Mouse (Mus musculus): ENCODE measurements around the gene Hnrnph3. TPM values are rescaled to one million over a fixed set of nuclear protein-coding genes. Genes with fewer than 3 reads are reported as not detected.
A peak's percentile ranks its signal among the peaks of the same experiment; 100 is the strongest.

The Hnrnph3 gene
- polyA plus RNA-seq, 1 experiment from 2014 or later, result 193 TPM

DNA sequence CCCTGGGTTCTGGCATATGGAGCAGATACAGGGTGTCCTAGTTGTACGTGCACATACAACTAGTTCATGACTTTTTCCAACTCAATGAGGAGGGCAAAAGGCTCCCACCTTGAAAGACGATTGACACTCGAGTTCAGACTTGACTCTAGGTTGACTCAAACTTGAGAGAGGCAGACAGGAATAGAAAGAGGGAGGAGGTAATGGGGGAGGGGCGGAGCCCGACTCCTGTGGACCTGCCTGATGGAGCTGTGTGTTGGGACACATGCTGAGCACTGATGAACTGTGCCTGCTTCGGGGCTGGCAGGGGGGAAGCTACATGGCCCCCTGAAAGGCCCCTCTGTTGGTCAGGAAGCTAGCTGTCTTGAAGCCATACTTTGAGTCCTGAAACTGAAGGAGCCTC lies 29.0 kb upstream of the Hnrnph3 start:
- Histone ChIP-seq H3K4me1 (replicated peaks) (no peaks in the 10 kb centered on the region), H3K36me3 (no peaks in the 10 kb centered on the region), H3K27me3 (no peaks in the 10 kb centered on the region), H3K4me2 (no peak overlapping the region), H3K9ac (no peak overlapping the region), H3K9me3 (no peaks in the 10 kb centered on the region), H3K27ac (no peak overlapping the region), H3K4me3 (no peak overlapping the region)
- no peak for ATAC-seq (ENCODE audit: low FRiP score)
- 65% methylated on average over 6 of the region's 6 CpGs for WGBS

DNA sequence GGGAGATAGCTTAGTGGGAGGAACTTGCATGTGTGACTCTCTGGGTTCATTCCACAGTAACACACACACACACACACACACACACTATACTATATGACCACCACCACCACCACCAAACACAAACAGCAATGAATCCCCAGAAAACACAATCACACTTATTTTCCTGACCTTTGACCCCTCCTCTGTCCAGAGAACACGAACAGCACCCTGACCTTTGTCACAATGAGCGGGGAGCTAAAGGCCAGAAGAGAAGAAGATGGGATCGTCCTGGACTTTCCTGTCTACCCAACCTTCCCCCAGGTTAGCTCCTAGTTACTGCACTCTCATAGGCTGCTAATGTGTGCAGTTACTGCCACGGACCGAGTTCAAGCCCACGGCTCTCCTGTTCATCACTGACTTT lies 28.0 kb upstream of the Hnrnph3 start:
- Histone ChIP-seq H3K4me3 (no peak overlapping the region), H3K9ac (no peak overlapping the region), H3K4me2 (no peak overlapping the region), H3K36me3 (no peaks in the 10 kb centered on the region), H3K27me3 (no peaks in the 10 kb centered on the region), H3K27ac (no peak overlapping the region), H3K4me1 (replicated peaks) (no peaks in the 10 kb centered on the region), H3K9me3 (no peaks in the 10 kb centered on the region)
- WGBS, result 82% methylated on average over 6 of the region's 6 CpGs
- ATAC-seq (ENCODE audit: low FRiP score), result no peak

DNA sequence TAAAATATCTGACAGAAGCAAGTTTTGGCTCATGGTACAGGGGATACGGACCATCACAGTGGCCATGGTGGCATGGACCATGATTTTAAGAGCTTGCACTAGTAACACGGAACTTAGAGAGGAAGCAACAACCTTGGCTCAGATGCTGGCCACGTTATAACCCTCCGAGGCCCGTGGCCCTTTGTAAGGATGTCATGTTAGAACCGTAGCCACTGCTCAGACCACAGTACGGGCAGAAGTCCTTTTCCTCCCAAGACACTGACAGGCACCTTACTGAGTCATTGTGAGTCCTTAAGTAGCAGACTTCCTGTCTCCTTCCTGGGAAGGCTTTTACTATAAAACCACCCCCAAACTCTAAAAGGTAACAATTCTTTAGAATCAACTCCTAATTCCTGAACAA lies 27.2 kb upstream of the Hnrnph3 start:
- no peak overlapping the region for H3K9ac ChIP-seq
- H3K9me3 ChIP-seq, result no peaks in the 10 kb centered on the region
- H3K27ac ChIP-seq, result no peak overlapping the region
- H3K4me1 ChIP-seq (replicated peaks), result no peaks in the 10 kb centered on the region
- ATAC-seq (ENCODE audit: low FRiP score), result no peak
- H3K4me3 ChIP-seq, result no peak overlapping the region
- WGBS, result 81% methylated on average over 7 of the region's 7 CpGs
- no peak overlapping the region for H3K4me2 ChIP-seq
- no peaks in the 10 kb centered on the region for H3K27me3 ChIP-seq
- H3K36me3 ChIP-seq, result no peaks in the 10 kb centered on the region

DNA sequence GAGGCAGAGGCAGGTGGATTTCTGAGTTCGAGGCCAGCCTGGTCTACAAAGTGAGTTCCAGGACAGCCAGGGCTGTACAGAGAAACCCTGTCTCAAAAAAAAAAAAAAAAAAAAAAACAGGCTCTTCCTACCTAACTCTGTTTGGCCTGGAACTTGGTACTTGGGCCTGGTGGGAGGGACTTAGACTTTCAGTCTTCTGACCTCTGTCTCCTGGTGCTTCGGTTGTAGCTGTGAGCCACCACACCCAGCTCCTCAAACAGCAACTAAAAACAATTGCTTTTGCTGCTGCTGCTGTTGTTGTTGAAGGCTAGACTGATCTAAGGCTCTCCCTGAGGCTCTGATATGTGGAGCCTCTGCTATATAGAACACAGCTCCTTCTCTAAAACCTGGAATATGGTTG lies 25.1 kb upstream of the Hnrnph3 start:
- Histone ChIP-seq H3K27ac (no peak overlapping the region), H3K27me3 (no peaks in the 10 kb centered on the region), H3K4me2 (no peak overlapping the region), H3K4me3 (no peak overlapping the region), H3K9me3 (no peaks in the 10 kb centered on the region), H3K4me1 (replicated peaks) (no peaks in the 10 kb centered on the region), H3K9ac (no peak overlapping the region), H3K36me3 (no peaks in the 10 kb centered on the region)
- ATAC-seq (ENCODE audit: low FRiP score), result no peak
- 88% methylated on average over 2 of the region's 2 CpGs for WGBS

- no peak overlapping the region for H3K27ac ChIP-seq
- no peaks in the 10 kb centered on the region for H3K9me3 ChIP-seq
- no peak overlapping the region for H3K4me3 ChIP-seq
- H3K9ac ChIP-seq, result no peak overlapping the region
- H3K4me1 ChIP-seq (replicated peaks), result no peaks in the 10 kb centered on the region
- H3K36me3 ChIP-seq, result no peaks in the 10 kb centered on the region
- ATAC-seq (ENCODE audit: low FRiP score), result no peak
- H3K4me2 ChIP-seq, result no peak overlapping the region
- 90% methylated on average over 8 of the region's 8 CpGs for WGBS
- no peaks in the 10 kb centered on the region for H3K27me3 ChIP-seq
Observed at GRCm38 (mm10) chr10:63047751-63048150, 23.7 kb upstream of the Hnrnph3 start.

- Histone ChIP-seq H3K4me2 (no peak overlapping the region), H3K9me3 (no peaks in the 10 kb centered on the region), H3K27me3 (no peaks in the 10 kb centered on the region), H3K4me1 (replicated peaks) (no peaks in the 10 kb centered on the region), H3K9ac (no peak overlapping the region), H3K4me3 (no peak overlapping the region), H3K36me3 (no peaks in the 10 kb centered on the region), H3K27ac (no peak overlapping the region)
- 79% methylated on average over 3 of the region's 3 CpGs for WGBS
- ATAC-seq (ENCODE audit: low FRiP score), result no peak
Observed at GRCm38 (mm10) chr10:63043154-63043553, 19.1 kb upstream of the Hnrnph3 start.

GRCm38 (mm10) chr10:63039867-63040628 lies 16.0 kb upstream of the Hnrnph3 start:
- Histone ChIP-seq H3K4me2 (no peak overlapping the region), H3K27me3 (no peaks in the 10 kb centered on the region), H3K9me3 (no peaks in the 10 kb centered on the region), H3K4me1 (replicated peaks) (no peaks in the 10 kb centered on the region), H3K4me3 (no peak overlapping the region), H3K27ac (no peak overlapping the region), H3K9ac (no peak overlapping the region), H3K36me3 (no peaks in the 10 kb centered on the region)
- 80% methylated on average over 5 of the region's 5 CpGs for WGBS
- ATAC-seq (ENCODE audit: low FRiP score), result no peak

GRCm38 (mm10) chr10:63038571-63039320 lies 14.7 kb upstream of the Hnrnph3 start:
- no peak overlapping the region for H3K4me2 ChIP-seq
- no peak overlapping the region for H3K27ac ChIP-seq
- no peaks in the 10 kb centered on the region for H3K36me3 ChIP-seq
- no peaks in the 10 kb centered on the region for H3K4me1 ChIP-seq (replicated peaks)
- ATAC-seq (ENCODE audit: low FRiP score), result no peak
- no peaks in the 10 kb centered on the region for H3K9me3 ChIP-seq
- WGBS, result 64% methylated on average over 14 of the region's 14 CpGs
- no peaks in the 10 kb centered on the region for H3K27me3 ChIP-seq
- H3K4me3 ChIP-seq, result no peak overlapping the region
- H3K9ac ChIP-seq, result no peak overlapping the region

- H3K36me3 ChIP-seq, result no peaks in the 10 kb centered on the region
- ATAC-seq (ENCODE audit: low FRiP score), result no peak
- no peak overlapping the region for H3K4me2 ChIP-seq
- WGBS, result 65% methylated on average over 3 of the region's 3 CpGs
- H3K4me1 ChIP-seq (replicated peaks), result peaks cover 10% of the 10 kb centered on the region
- no peaks in the 10 kb centered on the region for H3K9me3 ChIP-seq
- no peak overlapping the region for H3K9ac ChIP-seq
- no peaks in the 10 kb centered on the region for H3K27me3 ChIP-seq
- H3K27ac ChIP-seq, result no peak overlapping the region
- no peak overlapping the region for H3K4me3 ChIP-seq
Observed at GRCm38 (mm10) chr10:63032956-63033355, 8.9 kb upstream of the Hnrnph3 start.

DNA sequence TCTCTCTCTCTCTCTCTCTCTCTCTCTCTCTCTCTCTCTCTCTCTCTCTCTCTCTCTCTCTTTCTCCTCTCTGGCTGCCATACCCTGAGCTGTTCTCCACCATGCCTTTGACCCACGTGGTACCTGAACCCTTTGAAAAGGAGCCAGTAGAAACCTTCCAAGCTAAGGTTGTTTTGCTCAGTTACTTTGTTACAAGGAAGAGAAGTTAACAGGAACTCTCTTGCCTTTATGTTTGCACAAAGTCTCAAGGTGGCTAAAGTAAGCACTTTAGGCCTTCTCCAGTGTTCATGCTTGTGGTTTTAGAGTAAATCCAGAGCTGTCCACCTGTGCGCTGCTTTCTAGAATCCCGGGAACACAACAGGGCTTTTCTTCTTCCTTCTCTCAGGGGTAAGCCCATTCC lies 8.2 kb upstream of the Hnrnph3 start:
- H3K4me2 ChIP-seq, result no peak overlapping the region
- no peak for ATAC-seq (ENCODE audit: low FRiP score)
- H3K9me3 ChIP-seq, result no peaks in the 10 kb centered on the region
- no peaks in the 10 kb centered on the region for H3K27me3 ChIP-seq
- H3K27ac ChIP-seq, result no peak overlapping the region
- H3K4me1 ChIP-seq (replicated peaks), result peaks cover 15% of the 10 kb centered on the region
- no peak overlapping the region for H3K4me3 ChIP-seq
- WGBS, result 77% methylated on average over 3 of the region's 3 CpGs
- no peak overlapping the region for H3K9ac ChIP-seq
- no peaks in the 10 kb centered on the region for H3K36me3 ChIP-seq

GRCm38 (mm10) chr10:63028396-63028795 lies 4.4 kb upstream of the Hnrnph3 start:
- H3K27ac ChIP-seq, result peak overlapping the region; percentile 68; the same call in 1 of the 2 replicates
- no peak overlapping the region for H3K9ac ChIP-seq
- no peak overlapping the region for H3K4me3 ChIP-seq
- H3K9me3 ChIP-seq, result no peaks in the 10 kb centered on the region
- no peak for ATAC-seq (ENCODE audit: low FRiP score)
- H3K27me3 ChIP-seq, result no peaks in the 10 kb centered on the region
- H3K4me2 ChIP-seq, result no peak overlapping the region
- H3K4me1 ChIP-seq (replicated peaks), result peaks cover 39% of the 10 kb centered on the region
- 48% methylated on average over 4 of the region's 4 CpGs for WGBS
- H3K36me3 ChIP-seq, result no peaks in the 10 kb centered on the region

DNA sequence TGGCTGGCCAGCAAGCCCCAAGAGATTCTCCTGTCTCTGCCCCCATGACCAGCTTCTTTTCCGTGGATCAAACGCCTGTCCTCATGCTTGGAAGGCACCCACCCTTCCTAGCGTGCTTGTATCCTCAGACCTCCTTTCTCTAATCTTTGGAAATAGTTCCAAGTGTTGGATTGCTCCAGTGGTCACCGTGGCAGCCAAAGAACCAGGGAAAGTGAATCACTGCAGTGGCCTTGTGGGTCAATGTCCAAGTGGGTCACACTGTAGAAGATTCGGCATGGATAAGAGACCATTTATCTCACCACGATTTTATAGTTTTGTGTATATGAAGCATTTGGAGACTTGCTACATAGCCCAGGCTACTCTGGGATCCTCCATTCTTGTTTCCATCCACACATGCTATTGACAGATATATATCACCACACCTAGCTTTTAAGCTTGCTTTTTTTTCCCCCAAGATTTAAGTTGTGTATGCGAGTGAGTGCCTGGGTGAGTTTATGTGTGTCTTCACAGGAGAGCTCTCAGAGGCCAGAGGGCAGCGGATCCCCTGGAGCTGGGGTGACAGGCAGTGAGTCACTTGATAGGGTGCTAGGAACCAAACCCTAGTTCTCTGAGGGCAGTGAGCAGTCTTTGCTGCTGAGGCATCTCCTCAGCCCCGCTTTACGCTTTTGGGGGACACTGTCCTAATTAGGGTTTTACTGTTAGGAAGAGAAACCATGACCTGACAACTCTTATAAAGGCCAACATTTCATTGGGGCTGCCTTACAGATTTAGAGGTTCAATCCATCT lies 3.6 kb upstream of the Hnrnph3 start:
- Histone ChIP-seq H3K27ac (peak overlapping the region; percentile 100), H3K9me3 (no peaks in the 10 kb centered on the region), H3K4me2 (peak overlapping the region; percentile 71; the same call in 1 of the 2 replicates), H3K4me1 (replicated peaks) (peaks cover 39% of the 10 kb centered on the region), H3K4me3 (no peak overlapping the region), H3K27me3 (no peaks in the 10 kb centered on the region), H3K9ac (no peak overlapping the region), H3K36me3 (no peaks in the 10 kb centered on the region)
- 80% methylated on average over 10 of the region's 10 CpGs for WGBS
- ATAC-seq (ENCODE audit: low FRiP score), result no peak
